Mouse (Mus musculus): ENCODE data around the gene Sh3glb2.

- TF ChIP-seq CTCF (IDR thresholded peaks at IDR 0.05; ENCODE audit: borderline replicate concordance, extremely low read depth, insufficient read depth, insufficient read length) = no peak
- TF ChIP-seq POLR2A (IDR thresholded peaks at IDR 0.05; ENCODE audit: borderline replicate concordance, extremely low read depth, insufficient read depth, insufficient read length, poor library complexity, severe bottlenecking) = no peak
These were observed 44.7 kb upstream of the Sh3glb2 start for GRCm38 (mm10) chr2:30403870-30404269.

Measured in brain, embryonic 14.5 days (tissue).